Comparison of ENCODE assay signal across 25 mouse cellular contexts in genomic region chr1:177061761-177062160, GRCm38 (mm10).
DNase-seq lines count a peak whose midpoint lies in the region; TF ChIP-seq lines count a peak whose summit lies in the region.
"Had no signal": no experiment of that assay in that cellular context is flagged by ENCODE, and none has a peak within 500 bp of the region (broad histone marks: within the 10 kb centered on the region; RNA-seq: fewer than 3 reads in every experiment).

No protein-coding gene starts in this region.

- no peaks in the 10 kb centered on the region for H3K4me1 ChIP-seq in lung, adult 2 months (ENCODE audit: control insufficient read depth, insufficient read depth, low read length)
- H3K4me1 ChIP-seq: heart, embryonic 12.5 days; hindbrain, embryonic 10.5 days; hindbrain, embryonic 13.5 days; intestine, embryonic 15.5 days had no signal

- no peak overlapping the region for H3K4me3 ChIP-seq in lung, adult 2 months (replicated peaks; ENCODE audit: extremely low read depth, low read depth, low read length)
- H3K4me3 ChIP-seq: gastrocnemius, adult 2 months; heart, embryonic 12.5 days; heart, embryonic 15.5 days; hindbrain, embryonic 10.5 days; hindbrain, embryonic 13.5 days; intestine, embryonic 15.5 days had no signal

- whole genome bisulfite sequencing in lung, adult 2 months, result 81% methylated on average over 2 of the region's 2 CpGs

- TF ChIP-seq POLR2A in brain, embryonic 14.5 days (IDR thresholded peaks at IDR 0.05; ENCODE audit: borderline replicate concordance, extremely low read depth, insufficient read depth, insufficient read length, poor library complexity, severe bottlenecking), result no peak
- TF ChIP-seq POLR2A in lung, adult 2 months (IDR thresholded peaks at IDR 0.05; ENCODE audit: borderline replicate concordance, extremely low read depth, low read depth, low read length), result no peak

- TF ChIP-seq CTCF in brain, embryonic 14.5 days (IDR thresholded peaks at IDR 0.05; ENCODE audit: borderline replicate concordance, extremely low read depth, insufficient read depth, insufficient read length), result no peak
- no peak for TF ChIP-seq CTCF in lung, adult 2 months (IDR thresholded peaks at IDR 0.05; ENCODE audit: insufficient read depth, low read length)

- peak; percentile 3 for DNase-seq in CD4-positive, CD25-positive, alpha-beta regulatory T cell, adult 2 months (ENCODE audit: low read depth, low spot score)
- peak; percentile 76 for DNase-seq in Muller cell, postnatal 12 days (ENCODE audit: inconsistent ontology term)
- DNase-seq in brain, embryonic 14.5 days (ENCODE audit: low read depth), result peak; percentile 31
- DNase-seq in lung, adult 2 months, result no peak
- no peak for DNase-seq in heart, adult 18-20 months
- no peak for DNase-seq in T-cell, adult 2 months (ENCODE audit: low spot score)
- no peak for DNase-seq in ovary, postnatal 36 days (ENCODE audit: low spot score)
- DNase-seq: adrenal gland, adult 2 months; adrenal gland, postnatal 25 days; B cell, adult 2 months; cerebellum, adult 18-20 months; cerebellum, adult 9-10 months; cerebellum, postnatal 14 days; forebrain, postnatal 0 days; gastrocnemius, adult 2 months; gastrocnemius, postnatal 14 days; heart, adult 11 months; heart, postnatal 10 days; heart, postnatal 36 days; kidney, adult 11 months had no signal

Comparison
In these comparisons a context has a peak if more than half of its experiments do, and no peak if none do; other contexts are left out.
1. DNase-seq: peak in CD4-positive, CD25-positive, alpha-beta regulatory T cell, adult 2 months (single experiment), Muller cell, postnatal 12 days (single experiment) and brain, embryonic 14.5 days (single experiment); none in lung, adult 2 months (single experiment), heart, adult 18-20 months (0 of 2), T-cell, adult 2 months (single experiment) and ovary, postnatal 36 days (single experiment).